Mouse (Mus musculus): Measurements from ENCODE around the gene Hsf2. TPM values are rescaled to one million over a fixed set of nuclear protein-coding genes. Genes with fewer than 3 reads are reported as not detected.

Gene Hsf2
- polyA plus RNA-seq (2012; rRNA removed) = 1.5 and 1.9 TPM in 2 replicates

DNA sequence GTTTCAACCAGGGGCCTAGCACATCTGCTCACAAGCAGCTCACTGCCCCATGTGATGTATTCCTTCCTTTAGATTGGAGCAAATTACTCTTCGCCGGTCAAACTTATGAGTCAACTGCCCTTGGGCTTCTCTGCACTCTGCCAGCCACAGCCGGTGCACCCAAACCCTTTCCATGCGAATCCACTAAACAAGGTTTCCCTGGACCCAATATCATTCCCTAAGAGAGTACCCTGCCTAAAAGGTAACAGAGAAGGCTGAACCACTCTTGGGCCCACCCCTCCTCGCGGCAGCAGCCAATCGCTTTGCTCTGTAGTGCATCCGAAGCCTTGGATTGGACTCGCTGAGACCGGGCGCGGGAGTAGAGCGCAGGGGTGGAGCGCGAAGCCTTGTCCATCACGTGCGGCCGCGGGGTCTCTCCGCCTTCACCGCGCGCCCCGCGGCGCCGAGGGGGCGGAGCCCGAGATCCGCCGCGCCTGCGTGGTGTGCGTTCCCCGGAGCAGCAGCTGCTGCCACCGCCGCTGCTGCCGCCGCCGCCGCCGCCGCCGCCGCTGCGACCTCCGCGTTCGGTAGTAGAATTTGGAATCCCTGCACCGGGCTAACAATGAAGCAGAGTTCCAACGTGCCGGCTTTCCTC lies at the start of gene Hsf2:
Hsf2 (plus strand) TSS at position 478 of the 634 bp plus-strand sequence.

DNA sequence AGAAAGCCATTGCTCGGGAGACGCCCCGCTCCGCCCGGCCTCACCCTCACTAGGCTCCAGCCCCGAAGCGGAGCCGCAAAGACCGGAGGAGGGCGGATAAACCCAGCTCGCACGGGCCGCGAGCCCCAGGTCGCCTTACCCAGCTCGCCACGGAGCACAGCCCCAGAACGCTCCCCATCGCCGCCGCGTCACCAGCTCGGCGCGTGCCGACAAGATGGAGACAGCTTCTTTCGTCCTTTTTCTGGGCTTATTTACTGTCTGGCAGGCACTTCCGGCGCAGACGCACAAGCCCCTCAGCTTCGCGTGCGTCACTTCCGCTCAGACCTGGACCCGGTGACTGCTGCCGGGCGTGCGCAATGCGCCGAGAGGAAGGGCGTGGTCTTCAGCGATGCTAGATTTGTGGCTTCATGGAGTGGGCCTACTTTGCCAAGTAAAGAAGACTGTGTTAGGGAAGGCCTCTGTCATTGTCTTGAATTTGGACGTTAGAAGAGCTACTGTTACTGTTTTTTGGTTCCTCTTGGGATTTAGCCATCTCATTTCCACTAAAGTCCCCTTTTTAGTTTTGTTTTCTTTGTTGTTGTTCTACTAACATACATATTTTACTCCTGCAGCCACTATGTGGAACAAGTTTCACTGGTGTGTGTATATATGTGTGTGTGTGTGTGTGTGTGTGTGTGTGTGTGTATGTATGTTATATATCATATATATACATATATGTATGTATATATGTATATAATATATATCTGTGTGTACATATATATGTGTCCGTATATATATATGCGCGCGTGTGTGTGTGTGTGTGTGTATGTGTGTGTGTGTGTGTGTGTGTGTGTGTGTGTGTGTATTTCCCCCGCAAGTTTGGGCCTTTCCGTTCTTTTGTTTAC lies 46.3 kb downstream of the Hsf2 start, which contains the start of gene Serinc1:
Serinc1 (minus strand) TSS at position 313 of the 884 bp plus-strand sequence.

Other genes starting within 250 kb of the Hsf2 start
- 23.1 and 25.7 TPM in 2 replicates for gene Serinc1, start 46.1 kb downstream of the Hsf2 start, polyA plus RNA-seq (2012; rRNA removed)
- 0.15 and 0.21 TPM in 2 replicates for gene Pkib, start 145.6 kb downstream of the Hsf2 start, polyA plus RNA-seq (2012; rRNA removed)